Mouse (Mus musculus) liver, embryonic 14.5 days (tissue): ENCODE data around the gene Nectin2.

ENCODE experiments used
- CTCF ChIP-seq: IDR thresholded peaks from 2 replicates; pipeline ENCODE4 v1.5.1; 2016; ENCODE audit warnings: antibody characterized with exemption, low read depth, control low read depth
- EP300 ChIP-seq: IDR thresholded peaks from 2 replicates; pipeline ENCODE4 v1.6.1; 2016; ENCODE audit warnings: antibody characterized with exemption, low read depth

DNA sequence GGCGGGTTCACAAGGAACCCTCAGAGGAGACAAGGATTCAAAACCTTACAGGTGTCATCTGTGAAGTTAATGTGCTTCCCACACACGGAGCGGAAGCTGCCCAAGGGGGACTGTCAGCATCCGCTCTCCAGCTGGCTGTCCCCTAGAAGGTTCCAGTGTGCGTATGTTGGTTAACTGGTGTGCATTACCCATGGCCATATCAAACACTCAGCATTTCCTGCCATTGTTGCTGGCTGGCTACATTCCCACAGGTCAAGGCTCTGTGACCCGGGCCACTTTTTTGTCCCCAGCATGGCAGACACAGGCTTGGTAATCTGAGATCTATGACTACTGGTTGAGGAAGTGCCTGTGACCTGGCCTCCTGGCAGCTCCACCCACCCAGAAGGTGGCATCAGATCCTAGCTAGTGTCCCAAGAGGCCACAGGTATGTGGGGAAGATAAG is 27.5 kb downstream of the Nectin2 start:
- 0 out of 2 replicates have a peak, but pooled peaks have one; percentile 2 for TF ChIP-seq CTCF
- no peak for TF ChIP-seq EP300
